Mouse (Mus musculus): ENCODE measurements around the gene Fam57b.

Fam57b gene

DNA sequence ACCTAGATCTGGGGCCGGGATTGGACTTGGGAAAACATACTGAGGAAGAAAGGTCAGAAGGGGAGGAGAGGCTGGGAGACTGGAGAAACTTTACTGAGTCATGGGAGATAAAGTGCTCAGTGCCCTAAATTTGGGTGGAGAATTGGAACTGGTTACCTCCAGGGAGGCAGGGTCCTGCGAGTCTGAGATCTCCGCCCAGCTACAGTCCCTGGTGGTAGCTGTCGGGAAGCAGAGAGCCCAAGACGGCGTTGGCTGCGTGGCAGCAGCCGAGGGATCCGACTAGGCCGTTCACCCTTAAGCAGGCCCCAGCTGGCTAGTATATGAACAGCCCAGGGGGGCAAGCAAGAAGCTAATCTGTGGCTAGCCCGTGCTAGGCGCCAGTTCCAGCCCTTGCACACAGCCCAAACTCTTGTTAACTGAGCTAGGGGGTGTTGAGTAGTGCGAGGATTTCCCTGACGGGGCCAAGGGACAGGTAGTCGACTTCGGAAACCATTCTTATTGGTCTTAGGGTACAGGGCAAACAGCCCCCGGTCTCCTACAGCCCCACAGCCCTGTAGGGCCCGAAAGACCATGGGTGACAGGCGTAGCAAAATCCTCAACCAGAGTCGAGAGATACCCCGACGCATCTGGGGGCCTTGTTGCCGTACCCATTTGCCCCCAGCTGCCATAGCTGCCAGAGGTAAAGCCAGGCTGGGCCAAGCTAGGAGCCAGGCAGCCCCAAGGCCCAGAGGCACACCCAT is 72.5 kb downstream of the Fam57b start:
- no peak for DNase-seq (ENCODE audit: low read depth, low spot score)

DNA sequence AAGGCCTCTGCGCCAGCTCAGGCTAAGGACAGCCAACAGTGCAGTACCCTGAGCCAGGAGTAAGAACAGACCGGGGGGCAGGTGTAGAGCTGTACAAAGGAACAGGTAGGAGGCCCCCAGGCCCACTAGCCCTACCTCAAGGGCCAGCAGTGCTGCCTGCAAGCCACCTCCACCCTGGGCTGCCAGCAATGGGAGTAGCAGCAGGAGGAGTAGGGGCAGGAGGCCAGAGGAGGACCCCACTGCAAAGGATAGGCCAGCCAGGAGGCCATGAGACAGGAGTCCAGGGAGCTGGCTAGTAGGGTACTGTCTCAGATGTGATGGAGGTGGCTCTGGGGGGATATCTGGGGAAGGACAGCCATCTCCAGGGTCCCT is 73.0 kb downstream of the Fam57b start:
- DNase-seq (ENCODE audit: low read depth, low spot score) = no peak

DNA sequence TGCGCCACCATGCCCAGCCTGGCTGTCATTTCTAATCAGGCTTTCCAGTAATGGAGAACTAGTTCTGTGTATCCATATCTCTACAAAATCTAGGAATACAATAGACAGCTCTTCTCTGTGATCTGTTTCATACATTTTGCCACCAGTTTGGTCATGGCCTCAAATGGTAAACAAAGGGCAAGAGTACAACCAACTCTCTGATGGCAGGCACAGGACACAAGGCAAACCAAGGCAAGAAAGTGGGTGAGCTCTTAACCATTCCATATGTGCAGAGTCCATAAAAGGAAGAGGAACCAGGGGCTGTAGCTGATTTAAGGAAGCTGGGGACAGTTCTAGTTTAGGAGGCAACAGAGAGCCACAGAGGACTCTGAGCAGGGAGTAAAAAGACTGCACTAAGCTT is 79.8 kb downstream of the Fam57b start:
- no peak for DNase-seq (ENCODE audit: low read depth, low spot score)

All from retina, postnatal 7 days (tissue).